Mouse (Mus musculus) adrenal gland (tissue): ENCODE data around the gene Nkx2-1.

Experiments used
- intact Hi-C: fragments of 180-260 bp; cut with DNase I; formaldehyde crosslinking; loops from one replicate; pipeline ENCODE4 v1.15.1; 2025

Gene Nkx2-1

GRCm38 (mm10) chr12:56524201-56524600 lies 12.5 kb downstream of the Nkx2-1 start:
- intact Hi-C loops = no loop called here

- intact Hi-C loops = no loop called here
These were observed 14.5 kb downstream of the Nkx2-1 start for GRCm38 (mm10) chr12:56522191-56522590.

- intact Hi-C loops = no loop called here
These were observed 15.4 kb downstream of the Nkx2-1 start for GRCm38 (mm10) chr12:56521106-56521840.

GRCm38 (mm10) chr12:56520396-56521105 lies 16.2 kb downstream of the Nkx2-1 start:
- intact Hi-C loops = no loop called here

GRCm38 (mm10) chr12:56519738-56520191 lies 16.9 kb downstream of the Nkx2-1 start:
- intact Hi-C loops = no loop called here

GRCm38 (mm10) chr12:56519071-56519737 lies 17.5 kb downstream of the Nkx2-1 start:
- intact Hi-C loops = no loop called here

- intact Hi-C loops = no loop called here
These were observed 18.5 kb downstream of the Nkx2-1 start for GRCm38 (mm10) chr12:56518221-56518620.

GRCm38 (mm10) chr12:56514831-56515230 lies 21.9 kb downstream of the Nkx2-1 start:
- intact Hi-C loops = no loop called here

GRCm38 (mm10) chr12:56508413-56508812 lies 28.3 kb downstream of the Nkx2-1 start:
- intact Hi-C loops = no loop called here

- intact Hi-C loops = no loop called here
These were observed 49.7 kb downstream of the Nkx2-1 start for GRCm38 (mm10) chr12:56487046-56487445.

GRCm38 (mm10) chr12:56482606-56483005 lies 54.1 kb downstream of the Nkx2-1 start:
- intact Hi-C loops = no loop called here
